Mouse (Mus musculus) embryonic fibroblast, embryonic 13.5 days (primary cell): ENCODE measurements around the gene Pcgf3.

ENCODE experiments used
- CTCF ChIP-seq: IDR thresholded peaks from 2 replicates; pipeline ENCODE4 v1.5.1; 2011; ENCODE audit warnings: mild to moderate bottlenecking, control low read depth, low read length, moderate library complexity, borderline replicate concordance; ENCODE audit not compliant: insufficient read depth
- POLR2A ChIP-seq: IDR thresholded peaks from 2 replicates; pipeline ENCODE4 v1.6.1; 2011; ENCODE audit warnings: low read depth, mild to moderate bottlenecking, control low read depth, low read length, moderate library complexity

DNA sequence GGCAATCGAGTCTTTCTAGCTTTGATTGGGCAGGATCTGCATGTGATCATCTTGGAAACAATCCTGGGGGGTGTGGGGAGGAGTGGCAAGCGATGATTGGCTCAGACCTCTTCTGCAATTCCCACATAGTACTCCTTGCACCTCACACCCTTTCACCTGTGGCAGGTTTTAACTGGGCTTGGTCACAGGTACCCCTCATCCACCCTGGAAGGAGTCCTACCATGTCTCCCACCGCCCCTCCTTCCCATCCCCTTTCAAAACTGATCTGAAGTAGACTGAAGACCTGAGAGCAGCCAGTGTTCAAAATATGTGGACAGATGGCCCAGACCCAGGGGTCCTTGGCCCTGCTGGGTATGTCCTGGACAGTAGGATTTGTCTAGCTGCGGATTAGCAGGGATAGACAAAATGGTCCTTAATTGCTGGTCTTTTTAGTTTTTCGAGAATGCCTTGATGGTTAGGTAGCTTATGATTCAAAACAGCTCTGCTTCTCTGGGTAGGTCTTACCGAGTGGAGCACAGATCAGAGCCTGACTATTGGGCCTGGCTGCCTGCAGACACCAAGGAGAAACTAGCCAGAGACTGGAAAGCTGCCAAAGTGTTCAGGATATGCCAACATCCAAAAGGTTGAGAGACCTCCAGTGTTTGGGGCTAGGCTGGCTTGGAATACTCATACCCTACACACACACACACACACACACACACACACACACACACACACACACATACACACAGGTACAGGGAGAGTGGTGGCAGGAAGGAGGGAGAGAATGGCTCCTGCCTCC, 54.7 kb downstream of the Pcgf3 start:
- no peak for TF ChIP-seq CTCF
- no peak for TF ChIP-seq POLR2A
